Mouse (Mus musculus) hindbrain, embryonic 10.5 days (tissue): ENCODE data around the gene Disp1. TPM values are rescaled to one million over a fixed set of nuclear protein-coding genes. Genes with fewer than 3 reads are reported as not detected.

ENCODE experiments used
- DNase-seq: peaks from one replicate; pipeline ENCODE4 v3.0.0-alpha.2; 2017; ENCODE audit warnings: low spot score
- H3K27ac ChIP-seq: fragments of 300-500 bp; sonication (generic); 2 replicates; pipeline ENCODE4 v1.5.1; 2016; ENCODE audit warnings: mild to moderate bottlenecking, moderate library complexity
- H3K27me3 ChIP-seq: fragments of 300-500 bp; sonication (generic); 2 replicates; pipeline ENCODE4 v1.6.1; 2016; ENCODE audit warnings: mild to moderate bottlenecking; ENCODE audit not compliant: poor library complexity, insufficient read depth, severe bottlenecking
- H3K36me3 ChIP-seq: fragments of 300-500 bp; sonication (generic); 2 replicates; pipeline ENCODE4 v1.6.1; 2016; ENCODE audit warnings: mild to moderate bottlenecking, moderate library complexity
- H3K4me1 ChIP-seq: fragments of 300-500 bp; sonication (generic); replicated peaks from 2 replicates; pipeline ENCODE4 v1.6.1; 2016; ENCODE audit warnings: mild to moderate bottlenecking
- H3K4me3 ChIP-seq: fragments of 300-500 bp; sonication (generic); 2 replicates; pipeline ENCODE4 v1.5.1; 2016; ENCODE audit warnings: mild to moderate bottlenecking, moderate library complexity
- H3K9me3 ChIP-seq: fragments of 300-500 bp; sonication (generic); 2 replicates; pipeline ENCODE4 v1.6.1; 2016; ENCODE audit warnings: mild to moderate bottlenecking, moderate library complexity
- WGBS: fragments of 180-500 bp; shearing (Covaris S2); methylation state at CpG from one replicate; pipeline ENCODE4 v1.1.7; 2016; 5-methylcytosine and 5-hydroxymethylcytosine counted together
- polyA plus RNA-seq: library from polyadenylated mRNA; unstranded; fragments of >200 nt; fragmentation: Nextera tagmentation; extraction: Ambion mirVana; gene quantifications from 2 replicates; pipeline ENCODE4 v1.2.1, GENCODE M21; 2016

Disp1 gene
- polyA plus RNA-seq, 1 experiment from 2014 or later = 13.0 TPM

DNA sequence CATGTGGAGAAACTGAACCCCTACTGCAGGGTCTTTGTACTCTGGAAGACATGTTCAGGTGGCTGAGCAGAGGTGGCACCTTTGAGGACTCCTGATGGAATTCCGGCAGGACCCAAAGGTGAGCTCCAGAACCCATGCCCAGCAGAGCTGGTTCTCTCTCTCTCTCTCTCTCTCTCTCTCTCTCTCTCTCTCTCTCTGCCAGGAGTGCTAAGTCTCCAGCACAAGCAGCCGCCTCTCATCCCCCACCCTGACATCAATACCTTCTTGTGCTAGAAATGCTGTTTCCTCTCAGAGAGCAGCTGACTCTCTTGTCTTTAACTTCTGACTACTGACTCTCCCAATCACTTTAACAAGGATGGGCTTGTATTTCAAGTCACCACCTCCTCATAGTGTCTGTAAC lies 113.8 kb downstream of the Disp1 start:
- Histone ChIP-seq H3K4me1 (peaks cover 13% of the 10 kb centered on the region), H3K27me3 (no peaks in the 10 kb centered on the region), H3K4me3 (no peak overlapping the region), H3K27ac (no peak overlapping the region), H3K36me3 (no peaks in the 10 kb centered on the region), H3K9me3 (no peaks in the 10 kb centered on the region)
- 81% methylated on average over 2 of the region's 2 CpGs for WGBS
- DNase-seq = no peak

DNA sequence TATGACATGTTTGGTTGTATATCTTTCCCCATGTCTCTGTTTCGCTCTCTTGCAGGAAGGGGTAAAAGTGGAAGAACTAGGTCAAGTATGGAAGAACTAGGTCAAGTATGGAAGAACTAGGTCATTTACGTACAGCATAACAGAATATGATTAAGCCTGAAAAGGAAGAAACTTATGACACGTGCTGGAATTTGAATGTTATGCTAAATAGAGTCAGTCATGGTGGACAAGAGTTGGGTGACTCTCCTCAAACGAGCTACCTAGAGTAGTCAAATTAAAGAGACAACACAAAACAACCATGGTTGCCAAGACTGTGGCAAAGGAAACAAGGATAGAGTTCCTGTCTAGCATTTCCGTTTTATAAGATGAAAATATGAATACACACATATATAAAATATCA lies 116.6 kb downstream of the Disp1 start:
- no peak overlapping the region for H3K4me3 ChIP-seq
- no peaks in the 10 kb centered on the region for H3K9me3 ChIP-seq
- WGBS = 93% methylated on average over 5 of the region's 5 CpGs
- no peak overlapping the region for H3K27ac ChIP-seq
- DNase-seq = no peak
- peaks cover 13% of the 10 kb centered on the region for H3K4me1 ChIP-seq
- no peaks in the 10 kb centered on the region for H3K27me3 ChIP-seq
- H3K36me3 ChIP-seq = no peaks in the 10 kb centered on the region

DNA sequence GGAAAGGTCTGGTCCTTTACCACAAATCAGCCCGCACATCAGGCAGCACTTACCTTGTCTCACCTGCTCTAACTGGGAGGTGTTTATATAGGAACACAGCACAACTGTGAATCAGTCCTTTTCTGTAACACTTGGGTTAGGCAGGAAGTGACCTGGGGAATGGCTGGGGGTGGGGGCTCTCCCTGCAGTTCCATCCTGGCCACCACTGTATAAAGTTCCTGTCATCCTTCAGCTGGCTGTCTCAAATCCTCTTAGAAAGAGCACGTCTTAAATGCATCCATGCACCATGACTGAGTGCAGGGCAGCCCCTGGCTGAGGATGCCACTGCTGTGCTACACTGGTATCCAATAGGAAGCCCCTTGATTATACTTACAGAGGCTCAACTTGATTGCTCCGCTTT lies 118.5 kb downstream of the Disp1 start:
- peaks cover 10% of the 10 kb centered on the region for H3K4me1 ChIP-seq
- no peak overlapping the region for H3K27ac ChIP-seq
- H3K9me3 ChIP-seq = no peaks in the 10 kb centered on the region
- no peaks in the 10 kb centered on the region for H3K27me3 ChIP-seq
- WGBS = 82% methylated on average over 3 of the region's 3 CpGs
- no peak overlapping the region for H3K4me3 ChIP-seq
- peaks cover 3% of the 10 kb centered on the region; the same call in 1 of the 2 replicates for H3K36me3 ChIP-seq
- no peak for DNase-seq

DNA sequence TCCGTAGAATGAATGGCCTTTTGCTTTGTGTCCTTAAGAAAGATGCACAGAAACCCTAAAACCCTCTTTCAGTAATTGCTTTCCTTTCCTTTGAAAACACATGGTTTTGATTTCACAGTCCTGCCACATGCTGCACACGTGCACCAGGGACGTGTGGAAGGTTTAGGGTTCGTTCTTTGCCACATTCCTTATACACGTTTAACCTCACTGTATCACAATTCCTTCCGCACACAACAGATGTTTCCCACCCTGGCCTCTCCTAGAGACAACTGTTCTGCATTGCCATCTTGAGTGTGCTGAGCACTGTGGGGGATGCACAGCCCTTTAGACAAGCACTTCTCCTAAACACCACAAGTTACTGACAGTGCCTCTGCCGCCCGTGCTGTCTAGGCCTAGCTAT lies 119.2 kb downstream of the Disp1 start:
- Histone ChIP-seq H3K36me3 (peaks cover 5% of the 10 kb centered on the region; the same call in 1 of the 2 replicates), H3K4me1 (peaks cover 4% of the 10 kb centered on the region), H3K4me3 (no peak overlapping the region), H3K9me3 (no peaks in the 10 kb centered on the region), H3K27ac (no peak overlapping the region), H3K27me3 (no peaks in the 10 kb centered on the region)
- 69% methylated on average over 8 of the region's 8 CpGs for WGBS
- DNase-seq = peak; percentile 26

DNA sequence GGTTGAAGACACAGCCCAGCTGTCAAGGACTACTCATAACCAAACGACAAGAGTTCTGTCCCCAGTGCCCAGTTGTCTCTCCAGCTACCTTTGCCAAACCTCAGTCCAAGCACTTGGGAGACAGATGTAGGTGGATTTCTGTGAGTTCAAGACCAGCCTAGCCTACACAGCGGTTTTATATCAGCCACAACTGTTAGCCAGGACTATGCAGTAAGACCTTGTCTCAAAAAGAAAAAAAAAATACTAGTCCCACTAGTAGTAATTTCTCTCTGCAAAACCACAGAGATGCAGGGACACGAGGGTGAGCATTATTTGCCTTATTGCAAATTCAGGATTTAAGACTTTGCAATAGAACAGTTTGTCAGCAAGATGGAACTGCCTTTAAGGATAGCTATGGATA lies 120.0 kb downstream of the Disp1 start:
- DNase-seq = no peak
- Histone ChIP-seq H3K4me3 (no peak overlapping the region), H3K27ac (no peak overlapping the region), H3K9me3 (no peaks in the 10 kb centered on the region), H3K4me1 (peaks cover 8% of the 10 kb centered on the region; the same call in 1 of the 2 replicates), H3K36me3 (peaks cover 5% of the 10 kb centered on the region; the same call in 1 of the 2 replicates), H3K27me3 (no peaks in the 10 kb centered on the region)
- 86% methylated on average over 3 of the region's 3 CpGs for WGBS

DNA sequence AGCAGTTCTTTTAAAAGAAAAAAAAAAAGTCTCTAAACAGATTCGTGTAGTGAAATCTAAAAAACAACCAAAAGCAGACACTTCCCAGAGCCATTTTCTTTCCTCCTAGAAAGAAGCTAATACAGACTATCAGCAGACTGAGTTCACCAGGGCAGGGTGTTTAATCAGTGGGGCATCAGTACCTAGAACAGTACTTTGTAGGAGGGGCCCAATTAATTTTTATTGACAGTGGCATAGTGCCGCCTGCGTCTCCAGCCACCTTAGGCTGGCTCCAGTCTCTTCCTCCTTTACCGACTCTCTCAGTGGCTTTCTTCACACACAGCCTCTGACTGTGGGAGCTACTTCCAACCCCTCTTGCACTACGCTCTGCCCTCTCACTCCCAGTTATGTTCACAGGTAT lies 121.1 kb downstream of the Disp1 start:
- WGBS = 90% methylated on average over 5 of the region's 5 CpGs
- Histone ChIP-seq H3K27me3 (no peaks in the 10 kb centered on the region), H3K4me1 (peaks cover 20% of the 10 kb centered on the region), H3K27ac (no peak overlapping the region), H3K9me3 (no peaks in the 10 kb centered on the region), H3K36me3 (peaks cover 14% of the 10 kb centered on the region), H3K4me3 (no peak overlapping the region)
- no peak for DNase-seq

DNA sequence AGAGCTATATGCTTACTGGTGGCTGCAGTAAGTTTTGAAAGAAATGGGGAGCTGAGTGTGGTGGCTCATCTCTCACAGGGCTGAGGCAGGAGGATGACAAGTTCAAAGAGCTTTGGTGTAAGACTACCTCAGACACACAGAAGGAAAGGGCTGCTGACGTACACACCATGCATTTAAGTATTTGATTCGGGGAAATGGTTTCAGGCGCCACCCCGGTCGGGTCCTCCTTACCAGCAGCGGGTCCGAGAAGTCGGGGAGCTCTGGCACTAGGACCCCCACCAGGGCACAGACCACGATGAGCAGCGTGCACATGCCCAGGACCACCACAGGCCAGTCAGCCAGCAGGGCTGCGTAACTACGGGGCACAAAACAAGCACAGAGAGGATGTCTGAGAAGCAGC lies 121.6 kb downstream of the Disp1 start:
- DNase-seq = no peak
- Histone ChIP-seq H3K27me3 (no peaks in the 10 kb centered on the region), H3K4me1 (peaks cover 21% of the 10 kb centered on the region), H3K36me3 (peaks cover 19% of the 10 kb centered on the region), H3K27ac (no peak overlapping the region), H3K4me3 (no peak overlapping the region), H3K9me3 (no peaks in the 10 kb centered on the region)
- WGBS = 94% methylated on average over 12 of the region's 12 CpGs

DNA sequence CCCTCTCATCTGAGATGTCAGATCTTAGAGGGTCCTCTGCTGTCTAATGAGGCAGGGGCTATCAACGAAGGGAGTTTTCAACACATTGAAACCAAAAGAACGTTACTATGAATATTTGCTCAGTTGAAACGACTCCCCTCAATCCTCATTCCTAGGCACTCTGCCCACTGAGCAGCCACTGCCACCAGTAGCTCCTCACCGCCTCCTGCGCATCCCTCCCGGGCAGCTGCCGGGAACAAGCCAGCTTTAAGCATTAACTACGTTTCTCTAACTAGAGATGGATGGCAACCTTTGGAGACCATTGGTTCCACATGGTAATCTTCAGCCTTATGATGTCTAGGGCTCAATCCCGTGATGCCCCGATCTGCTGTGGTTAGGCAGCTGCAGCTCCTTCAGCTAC lies 123.7 kb downstream of the Disp1 start:
- Histone ChIP-seq H3K4me1 (peaks cover 17% of the 10 kb centered on the region), H3K4me3 (no peak overlapping the region), H3K27ac (no peak overlapping the region), H3K36me3 (peaks cover 19% of the 10 kb centered on the region), H3K27me3 (no peaks in the 10 kb centered on the region), H3K9me3 (no peaks in the 10 kb centered on the region)
- WGBS = 92% methylated on average over 10 of the region's 10 CpGs
- no peak for DNase-seq

DNA sequence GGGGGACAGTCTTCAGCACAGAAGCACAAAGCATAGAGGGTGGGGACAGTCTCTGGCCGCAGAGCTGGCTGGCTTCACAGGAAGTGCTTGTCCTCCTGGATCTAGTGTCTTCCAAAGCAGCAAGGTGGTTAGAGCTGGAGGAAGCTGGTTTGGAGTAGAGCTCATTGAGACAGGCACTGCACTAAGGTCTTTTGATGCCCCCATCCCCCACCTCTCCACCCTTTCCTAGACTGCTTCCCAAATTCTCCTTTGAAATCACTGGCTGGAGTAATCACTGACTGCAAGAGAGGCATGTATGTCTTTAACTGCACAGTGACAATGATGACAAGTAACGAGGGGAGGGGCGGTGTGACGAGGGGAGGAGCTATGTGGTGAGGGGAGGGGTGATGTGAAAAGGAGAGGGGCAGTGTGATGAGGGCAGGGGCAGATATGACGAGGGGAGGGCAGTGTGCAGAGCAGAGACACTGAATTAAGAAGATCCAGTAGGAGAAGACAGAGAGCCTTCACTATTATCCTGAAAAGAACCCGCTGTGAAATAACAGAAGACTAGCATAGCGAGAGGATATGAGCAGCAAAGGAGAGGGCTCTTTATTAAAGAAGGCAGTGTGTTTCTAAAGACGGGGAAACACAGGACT lies 125.8 kb downstream of the Disp1 start:
- no peak overlapping the region for H3K4me3 ChIP-seq
- H3K27ac ChIP-seq = peak overlapping the region; percentile 66
- H3K4me1 ChIP-seq = peaks cover 17% of the 10 kb centered on the region
- peaks cover 19% of the 10 kb centered on the region for H3K36me3 ChIP-seq
- no peaks in the 10 kb centered on the region for H3K9me3 ChIP-seq
- no peak for DNase-seq
- no peaks in the 10 kb centered on the region for H3K27me3 ChIP-seq
- WGBS = 70% methylated on average over 8 of the region's 8 CpGs

DNA sequence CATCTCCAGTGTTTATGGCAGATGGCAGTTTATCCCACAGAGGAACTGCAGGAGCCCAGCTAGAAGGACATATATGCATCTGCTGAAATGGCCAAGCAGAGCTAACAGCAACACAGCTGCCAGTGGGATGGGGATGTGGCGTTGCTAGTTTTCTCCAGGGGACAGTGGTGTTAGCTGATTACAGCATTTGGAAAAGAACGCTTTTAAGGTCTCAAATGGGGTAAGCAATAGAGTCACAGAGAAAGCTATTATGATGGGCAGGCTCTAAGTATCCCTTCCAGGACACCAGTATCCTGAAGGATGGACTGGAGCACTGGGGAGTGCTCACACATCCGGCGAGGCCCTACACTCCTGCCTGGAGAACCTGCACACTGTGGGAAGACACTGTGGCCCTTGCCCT lies 129.0 kb downstream of the Disp1 start:
- WGBS = 86% methylated on average over 4 of the region's 4 CpGs
- Histone ChIP-seq H3K27me3 (no peaks in the 10 kb centered on the region), H3K27ac (no peak overlapping the region), H3K4me3 (no peak overlapping the region), H3K4me1 (peaks cover 17% of the 10 kb centered on the region), H3K36me3 (peaks cover 45% of the 10 kb centered on the region), H3K9me3 (no peaks in the 10 kb centered on the region)
- DNase-seq = no peak

DNA sequence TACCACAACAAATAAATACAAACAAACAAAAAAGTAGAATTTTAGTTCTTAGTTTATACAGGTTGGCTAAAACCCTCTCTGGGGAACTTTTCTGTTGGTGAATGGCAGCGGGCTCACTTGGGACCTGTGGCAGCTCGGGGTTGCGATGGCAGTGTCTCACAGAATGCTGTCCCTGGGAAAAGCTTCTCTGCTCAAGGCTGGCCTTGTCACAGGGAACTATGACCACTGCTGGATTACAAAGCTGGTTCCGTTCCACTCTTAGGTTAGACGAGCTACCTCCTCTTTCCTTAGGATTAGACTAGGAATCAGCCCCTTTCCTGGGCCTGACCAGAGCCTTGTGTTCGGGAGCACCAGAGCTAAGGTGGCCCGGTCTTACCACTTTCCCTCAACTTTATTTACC lies 130.1 kb downstream of the Disp1 start:
- DNase-seq = no peak
- Histone ChIP-seq H3K4me1 (peaks cover 11% of the 10 kb centered on the region), H3K27me3 (no peaks in the 10 kb centered on the region), H3K9me3 (no peaks in the 10 kb centered on the region), H3K4me3 (no peak overlapping the region), H3K27ac (no peak overlapping the region), H3K36me3 (peaks cover 56% of the 10 kb centered on the region)
- WGBS = 96% methylated on average over 7 of the region's 7 CpGs

DNA sequence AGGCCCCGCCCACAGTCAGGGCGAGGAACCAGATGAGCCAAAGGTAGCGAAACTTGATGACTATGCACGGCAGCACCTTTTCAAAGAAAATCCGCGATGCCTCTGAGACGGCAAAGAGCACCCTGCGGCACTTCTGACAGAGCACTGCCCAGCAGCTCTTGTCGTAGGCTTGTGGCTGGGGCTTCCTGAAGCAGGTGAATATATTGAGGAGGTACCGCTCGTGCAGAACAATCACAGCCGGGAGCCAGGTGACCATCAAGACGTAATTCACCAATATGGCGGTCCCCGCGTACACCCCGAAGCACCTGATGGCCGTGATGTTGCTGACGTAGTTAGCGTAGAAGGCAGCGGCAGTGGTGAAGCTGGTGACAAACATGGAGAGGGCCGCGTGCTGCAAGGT lies 132.7 kb downstream of the Disp1 start:
- Histone ChIP-seq H3K9me3 (no peaks in the 10 kb centered on the region), H3K27ac (no peak overlapping the region), H3K4me3 (no peak overlapping the region), H3K27me3 (no peaks in the 10 kb centered on the region), H3K36me3 (peaks cover 64% of the 10 kb centered on the region), H3K4me1 (no peaks in the 10 kb centered on the region)
- no peak for DNase-seq
- 96% methylated on average over 23 of the region's 23 CpGs for WGBS

DNA sequence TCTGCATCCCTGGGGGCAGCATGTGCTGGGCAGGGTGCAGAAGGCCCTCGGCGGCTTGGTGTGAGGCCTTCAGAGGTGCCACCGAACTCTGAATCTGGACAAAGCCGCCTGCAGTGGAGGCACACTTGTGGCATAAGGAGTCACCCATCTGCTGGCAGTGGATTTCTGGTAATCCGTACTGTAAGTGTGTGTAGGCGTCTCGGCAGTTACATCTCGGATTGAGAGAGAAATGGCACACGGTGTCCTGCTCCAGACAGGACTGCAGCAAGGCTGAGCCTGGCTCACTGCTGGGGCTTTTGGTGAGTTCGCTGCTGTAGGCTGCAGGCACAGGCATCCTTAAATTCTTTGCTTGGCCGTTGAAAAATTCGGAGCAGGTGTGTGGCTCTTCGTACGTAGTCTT lies 134.5 kb downstream of the Disp1 start:
- 94% methylated on average over 14 of the region's 14 CpGs for WGBS
- no peak for DNase-seq
- peaks cover 64% of the 10 kb centered on the region for H3K36me3 ChIP-seq

More for the DNA sequence above, 134.5 kb downstream of the Disp1 start:
- peaks cover under 1% of the 10 kb centered on the region; the same call in 1 of the 2 replicates for H3K4me1 ChIP-seq
- H3K4me3 ChIP-seq = no peak overlapping the region
- H3K9me3 ChIP-seq = no peaks in the 10 kb centered on the region
- H3K27me3 ChIP-seq = no peaks in the 10 kb centered on the region
- no peak overlapping the region for H3K27ac ChIP-seq
